Mouse (Mus musculus): ENCODE results near the gene Il1b.

DNA sequence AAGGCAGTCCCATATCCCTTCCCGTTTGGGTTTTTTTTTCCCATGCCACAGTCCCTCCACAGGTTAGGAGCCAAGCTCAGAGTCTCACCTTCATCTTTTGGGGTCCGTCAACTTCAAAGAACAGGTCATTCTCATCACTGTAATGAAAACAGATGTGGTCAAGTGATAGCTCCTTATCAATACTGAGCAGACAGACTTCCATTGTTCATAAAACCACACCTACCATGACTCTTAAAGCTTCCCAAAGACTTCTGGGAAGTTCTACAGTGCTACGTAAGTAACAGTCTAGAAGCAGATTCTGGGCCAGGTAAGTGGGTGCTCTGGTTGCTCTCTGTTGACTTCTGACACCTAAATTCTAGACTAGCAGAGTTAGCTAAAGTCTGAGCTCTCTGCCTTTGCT is 1.3 kb downstream of the Il1b start:
- TF ChIP-seq EP300 (optimal IDR thresholded peaks at IDR 0.05) (no peak), CTCF (IDR thresholded peaks at IDR 0.05; ENCODE audit: low read depth) (no peak)

Measured in stomach, postnatal 0 days (tissue).